Mouse (Mus musculus): ENCODE results near the gene Plekhf1. TPM values are rescaled to one million over a fixed set of nuclear protein-coding genes. Genes with fewer than 3 reads are reported as not detected.

Plekhf1 gene
- polyA plus RNA-seq, 1 experiment from 2014 or later, result 0.71 TPM

DNA sequence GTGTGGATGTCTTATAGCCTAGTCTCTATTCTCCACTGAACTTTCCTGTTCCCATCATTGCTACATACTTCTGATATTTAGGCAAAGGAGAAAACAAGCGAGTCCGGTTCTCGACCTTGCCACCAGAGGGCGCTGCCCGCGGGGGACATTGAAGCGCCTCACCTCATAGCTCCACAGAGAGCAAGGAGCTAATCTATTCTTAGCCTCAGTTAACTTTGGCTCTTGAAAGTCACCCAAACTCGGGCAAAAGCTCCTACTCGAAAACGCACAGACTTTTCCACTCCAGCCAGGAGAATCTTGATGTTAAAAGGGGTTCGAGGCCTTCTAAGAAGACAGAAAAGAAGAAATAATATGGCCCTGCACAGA lies 45.2 kb downstream of the Plekhf1 start:
- peak; percentile 10; the same call in 1 of the 2 replicates for ATAC-seq (ENCODE audit: low read depth)
- Histone ChIP-seq H3K4me2 (peak overlapping the region; percentile 78), H3K27ac (replicated peaks) (peak overlapping the region; percentile 93; the same call in 1 of the 2 replicates), H3K36me3 (no peaks in the 10 kb centered on the region), H3K27me3 (no peaks in the 10 kb centered on the region), H3K4me3 (peak overlapping the region; percentile 59), H3K4me1 (replicated peaks) (peaks cover 22% of the 10 kb centered on the region), H3K9ac (0 out of 2 replicates have a peak overlapping the region, but pooled peaks have one; percentile 87), H3K9me3 (no peaks in the 10 kb centered on the region)
- WGBS, result under 1% methylated on average over 11 of the region's 11 CpGs

DNA sequence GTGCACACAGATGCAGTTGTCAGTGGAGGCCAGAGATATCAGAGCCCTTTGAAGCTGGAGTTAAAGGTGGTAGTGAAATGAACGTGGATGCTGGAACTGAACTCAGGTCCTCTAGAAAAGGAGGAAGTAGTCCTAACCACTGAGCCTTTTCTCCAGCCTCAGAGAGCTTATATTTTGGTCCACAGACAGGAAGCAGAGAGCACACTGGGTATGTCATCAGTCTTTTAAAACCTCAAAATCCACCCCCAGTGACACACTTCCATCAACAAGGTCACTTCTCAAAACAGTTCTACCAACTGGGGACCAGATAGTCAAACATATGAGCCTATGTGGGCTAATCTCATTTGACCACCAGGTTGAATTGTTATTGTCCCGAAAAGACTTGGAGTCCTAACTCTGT lies 46.5 kb downstream of the Plekhf1 start:
- Histone ChIP-seq H3K4me2 (no peak overlapping the region), H3K27me3 (no peaks in the 10 kb centered on the region), H3K9me3 (no peaks in the 10 kb centered on the region), H3K9ac (no peak overlapping the region), H3K27ac (replicated peaks) (no peak overlapping the region), H3K36me3 (no peaks in the 10 kb centered on the region), H3K4me1 (replicated peaks) (peaks cover 22% of the 10 kb centered on the region), H3K4me3 (no peak overlapping the region)
- 85% methylated on average over 2 of the region's 2 CpGs for WGBS
- no peak for ATAC-seq (ENCODE audit: low read depth)

DNA sequence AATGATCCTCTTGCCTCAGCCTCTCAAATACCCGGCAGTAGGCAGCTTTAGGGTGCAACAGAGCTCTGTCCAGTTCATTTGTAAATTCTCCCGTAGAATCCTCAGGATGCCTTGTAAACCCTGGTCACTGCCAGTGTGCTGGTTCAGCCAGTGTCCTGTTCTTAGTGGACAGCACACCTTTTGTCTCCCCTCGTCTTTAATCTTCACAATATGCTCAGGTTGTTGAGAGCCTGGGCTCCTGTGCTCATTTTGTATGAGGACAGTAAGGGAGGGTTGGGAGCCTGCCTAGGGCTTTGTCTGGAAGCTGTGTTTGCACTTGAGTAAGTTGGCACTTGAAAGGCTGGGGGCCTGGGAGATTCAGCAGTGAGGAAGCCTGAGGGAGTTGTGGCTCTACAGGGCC lies 47.9 kb downstream of the Plekhf1 start:
- no peak overlapping the region for H3K9ac ChIP-seq
- WGBS, result 75% methylated on average over 3 of the region's 3 CpGs
- no peaks in the 10 kb centered on the region for H3K9me3 ChIP-seq
- no peak for ATAC-seq (ENCODE audit: low read depth)
- no peaks in the 10 kb centered on the region for H3K36me3 ChIP-seq
- no peaks in the 10 kb centered on the region for H3K27me3 ChIP-seq
- no peak overlapping the region for H3K4me2 ChIP-seq
- no peak overlapping the region for H3K4me3 ChIP-seq
- peaks cover 19% of the 10 kb centered on the region for H3K4me1 ChIP-seq (replicated peaks)
- no peak overlapping the region for H3K27ac ChIP-seq (replicated peaks)

DNA sequence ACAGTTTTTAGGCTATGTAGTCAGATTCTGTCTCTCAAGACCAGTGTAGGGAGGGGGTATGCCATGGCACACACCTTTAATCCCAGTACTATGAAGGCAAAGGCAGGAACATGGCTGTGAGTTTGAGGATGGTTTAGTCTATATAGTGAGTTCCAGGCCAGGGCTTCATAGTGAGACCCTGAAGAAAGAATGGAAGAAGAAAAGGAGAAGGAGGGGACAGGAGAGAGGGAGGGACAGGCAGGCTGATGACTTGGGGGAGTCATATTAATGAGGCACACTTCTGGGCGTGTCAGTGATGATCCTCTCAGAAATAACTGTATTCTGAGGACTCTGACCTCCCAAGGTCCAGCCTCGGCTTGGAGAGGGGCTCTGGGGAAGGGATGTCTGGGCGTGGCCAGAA lies 51.8 kb downstream of the Plekhf1 start:
- no peak overlapping the region for H3K27ac ChIP-seq (replicated peaks)
- no peaks in the 10 kb centered on the region for H3K36me3 ChIP-seq
- no peaks in the 10 kb centered on the region for H3K27me3 ChIP-seq
- 77% methylated on average over 3 of the region's 3 CpGs for WGBS
- H3K9ac ChIP-seq, result no peak overlapping the region
- no peaks in the 10 kb centered on the region for H3K9me3 ChIP-seq
- no peak overlapping the region for H3K4me2 ChIP-seq
- no peak overlapping the region for H3K4me3 ChIP-seq
- H3K4me1 ChIP-seq (replicated peaks), result peaks cover 14% of the 10 kb centered on the region
- ATAC-seq (ENCODE audit: low read depth), result no peak

DNA sequence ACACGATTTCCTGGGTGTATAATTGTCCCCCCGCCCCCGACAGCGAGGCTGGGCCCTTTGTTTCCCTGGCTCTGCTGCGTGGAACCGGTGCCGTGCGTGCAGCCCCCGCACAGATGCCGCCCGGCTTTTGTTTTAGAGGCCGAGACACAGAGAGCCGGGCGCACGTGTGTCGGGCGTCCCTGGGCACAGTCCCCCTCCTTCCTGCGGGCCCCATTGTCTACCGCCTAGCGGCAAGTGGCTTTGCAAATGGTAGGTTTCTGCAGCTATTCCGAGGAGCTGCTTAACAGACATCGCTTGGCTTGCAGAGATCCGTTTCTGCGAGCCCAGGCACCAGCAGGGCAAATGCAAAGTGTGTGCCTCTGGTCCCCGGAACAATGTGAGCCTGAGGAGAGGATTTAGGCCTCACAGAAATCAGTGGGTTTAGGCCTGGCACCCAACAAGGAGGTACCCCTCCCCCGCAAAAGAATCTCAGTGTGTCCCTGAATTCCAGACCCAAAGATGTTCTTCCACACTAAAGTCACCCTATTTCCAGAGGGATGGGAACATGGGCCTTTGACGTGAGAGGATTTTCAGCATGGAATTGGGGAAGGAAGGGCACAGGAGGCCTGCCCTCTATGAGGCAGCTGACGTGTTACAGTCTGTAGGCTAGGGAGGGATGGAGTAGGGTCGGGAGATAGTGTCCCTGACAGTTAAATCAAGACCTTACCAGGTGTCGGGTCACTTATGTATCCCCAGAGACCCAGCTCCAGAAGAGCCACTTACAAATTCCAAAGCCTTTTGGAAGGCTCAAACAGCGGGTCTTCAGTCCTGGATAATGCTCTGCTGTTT lies 53.3 kb downstream of the Plekhf1 start:
- H3K4me1 ChIP-seq (replicated peaks), result peaks cover 14% of the 10 kb centered on the region
- peak overlapping the region; percentile 74 for H3K9ac ChIP-seq
- peak overlapping the region; percentile 78 for H3K27ac ChIP-seq (replicated peaks)
- no peaks in the 10 kb centered on the region for H3K36me3 ChIP-seq
- no peaks in the 10 kb centered on the region for H3K9me3 ChIP-seq
- peak overlapping the region; percentile 59 for H3K4me2 ChIP-seq
- no peaks in the 10 kb centered on the region for H3K27me3 ChIP-seq
- ATAC-seq (ENCODE audit: low read depth), result peak; percentile 74
- H3K4me3 ChIP-seq, result peak overlapping the region; percentile 31
- WGBS, result 9% methylated on average over 31 of the region's 31 CpGs

DNA sequence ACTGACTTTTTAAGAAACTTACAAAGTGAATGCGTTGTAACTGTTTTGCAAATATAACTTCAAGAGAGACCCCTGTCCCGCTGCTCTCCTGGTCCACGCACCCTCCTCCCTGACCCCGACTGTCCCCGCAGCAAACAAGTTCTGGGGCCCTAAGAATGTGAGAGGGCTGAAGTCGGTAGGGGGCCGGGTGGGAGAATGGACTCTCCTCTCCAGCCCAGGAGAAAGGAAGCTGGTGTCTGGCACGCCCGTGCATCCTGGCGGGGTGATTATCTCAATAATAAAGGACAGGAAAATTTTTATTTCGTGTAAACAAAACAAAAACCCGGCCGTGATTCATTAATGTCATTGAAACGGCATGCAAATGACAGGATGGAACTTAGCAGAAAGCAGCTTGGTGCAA lies 53.9 kb downstream of the Plekhf1 start:
- Histone ChIP-seq H3K4me1 (replicated peaks) (peaks cover 14% of the 10 kb centered on the region), H3K9me3 (no peaks in the 10 kb centered on the region), H3K27me3 (no peaks in the 10 kb centered on the region), H3K9ac (peak overlapping the region; percentile 74), H3K4me3 (peak overlapping the region; percentile 31), H3K36me3 (no peaks in the 10 kb centered on the region), H3K4me2 (peak overlapping the region; percentile 59), H3K27ac (replicated peaks) (peak overlapping the region; percentile 78)
- ATAC-seq (ENCODE audit: low read depth), result 0 out of 2 replicates have a peak, but pooled peaks have one; percentile 47
- 12% methylated on average over 14 of the region's 14 CpGs for WGBS

DNA sequence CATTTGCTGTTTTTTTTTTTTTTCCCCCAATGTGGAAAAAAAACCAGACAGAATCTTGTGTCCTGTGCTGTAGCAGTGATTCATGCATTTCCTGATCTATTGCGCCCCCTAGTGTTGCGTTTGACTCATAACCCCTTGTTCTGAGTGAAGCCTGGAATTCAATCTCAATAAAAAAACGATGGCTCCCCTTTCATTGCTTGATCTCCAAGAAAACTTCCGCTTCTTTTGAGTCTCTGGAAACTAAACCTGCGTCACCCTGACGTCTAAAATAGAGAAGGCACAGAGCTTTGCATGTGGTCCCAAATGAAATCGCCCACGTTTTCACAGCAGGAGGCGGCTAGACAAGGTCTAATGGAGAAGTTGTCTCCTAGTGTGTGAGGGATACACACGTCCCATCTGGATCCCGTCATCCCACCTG lies 60.1 kb downstream of the Plekhf1 start:
- Histone ChIP-seq H3K4me1 (replicated peaks) (peaks cover 5% of the 10 kb centered on the region; the same call in 1 of the 2 replicates), H3K27me3 (no peaks in the 10 kb centered on the region), H3K4me2 (peak overlapping the region; percentile 23; the same call in 1 of the 2 replicates), H3K9me3 (no peaks in the 10 kb centered on the region), H3K36me3 (no peaks in the 10 kb centered on the region), H3K4me3 (no peak overlapping the region), H3K9ac (no peak overlapping the region), H3K27ac (replicated peaks) (no peak overlapping the region)
- 19% methylated on average over 11 of the region's 11 CpGs for WGBS
- 0 out of 2 replicates have a peak, but pooled peaks have one; percentile 32 for ATAC-seq (ENCODE audit: low read depth)

Other genes with a start within 250 kb of the Plekhf1 start
- 40.8 and 41.2 TPM in 2 replicates for gene Uri1, start 204.5 kb downstream of the Plekhf1 start, polyA plus RNA-seq (2015; fragmentation: Nextera tagmentation; extraction: Ambion mirVana)
- 18.1 and 18.2 TPM in 2 replicates for gene Ccne1, start 120.5 kb downstream of the Plekhf1 start, polyA plus RNA-seq (2015; fragmentation: Nextera tagmentation; extraction: Ambion mirVana)
- gene 1600014C10Rik, start 44.8 kb downstream of the Plekhf1 start, polyA plus RNA-seq (2015; fragmentation: Nextera tagmentation; extraction: Ambion mirVana), result 27.5 and 29.1 TPM in 2 replicates
- 77.6 and 78.3 TPM in 2 replicates for gene Pop4, start 43.4 kb upstream of the Plekhf1 start, polyA plus RNA-seq (2015; fragmentation: Nextera tagmentation; extraction: Ambion mirVana)